Mouse (Mus musculus): ENCODE results near the gene Entpd1. TPM values are rescaled to one million over a fixed set of nuclear protein-coding genes. Genes with fewer than 3 reads are reported as not detected.

Entpd1 gene
- polyA plus RNA-seq, 1 experiment from 2014 or later = 11.6 TPM

DNA sequence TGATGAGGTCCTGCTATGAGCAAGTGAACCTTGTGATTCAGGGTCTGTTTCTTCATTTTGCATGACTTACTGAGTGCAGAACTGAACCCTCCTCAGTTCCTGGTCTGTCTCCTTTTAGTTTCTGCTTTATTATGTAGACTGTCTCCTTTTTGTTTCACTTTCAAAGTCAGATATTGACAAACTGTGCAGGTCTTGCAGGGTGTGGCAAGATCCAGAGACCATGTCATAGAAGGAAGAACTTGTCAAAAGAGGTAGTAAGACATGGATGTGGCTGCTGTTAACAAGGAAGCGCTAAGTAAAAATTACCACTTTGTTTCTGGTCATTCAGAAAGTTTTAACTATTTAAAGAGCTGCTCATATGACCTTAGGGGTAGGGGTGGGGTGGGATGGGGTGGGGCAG lies 72.0 kb downstream of the Entpd1 start:
- Histone ChIP-seq H3K9me3 (ENCODE audit: control insufficient read depth, low read length) (no peaks in the 10 kb centered on the region), H3K4me1 (ENCODE audit: control insufficient read depth in 2 of 2, insufficient read depth in 2 of 2, low read length in 2 of 2) (0 out of 4 replicates have a peak, but pooled peaks cover 0 to under 1% of the 10 kb centered on the region in 2 experiments), H3K27ac (replicated peaks in 1 of 2; ENCODE audit: control insufficient read depth in 1 of 2, insufficient read depth in 1 of 2, low read depth in 2 of 2, low read length in 2 of 2) (no peak overlapping the region), H3K4me2 (ENCODE audit: low read length) (no peak overlapping the region), H3K27me3 (ENCODE audit: control insufficient read depth, insufficient read depth, low read length) (no peaks in the 10 kb centered on the region), H3K4me3 (ENCODE audit: control insufficient read depth in 1 of 2, insufficient read depth in 1 of 2, low read depth in 1 of 2, low read length in 2 of 2) (no peak overlapping the region), H3K9ac (ENCODE audit: low read length) (no peak overlapping the region), H3K36me3 (ENCODE audit: control insufficient read depth, insufficient read depth, low read length) (no peaks in the 10 kb centered on the region)
- no peak for ATAC-seq (ENCODE audit: insufficient number of reproducible peaks, insufficient read depth, low FRiP score, low read depth)
- WGBS = 95% methylated on average over 1 of the region's 1 CpGs

- no peak overlapping the region for H3K4me2 ChIP-seq (ENCODE audit: low read length)
- no peaks in the 10 kb centered on the region for H3K4me1 ChIP-seq (ENCODE audit: control insufficient read depth in 2 of 2, insufficient read depth in 2 of 2, low read length in 2 of 2)
- no peaks in the 10 kb centered on the region for H3K27me3 ChIP-seq (ENCODE audit: control insufficient read depth, insufficient read depth, low read length)
- no peak overlapping the region for H3K4me3 ChIP-seq (ENCODE audit: control insufficient read depth in 1 of 2, insufficient read depth in 1 of 2, low read depth in 1 of 2, low read length in 2 of 2)
- WGBS = 85% methylated on average over 7 of the region's 7 CpGs
- H3K36me3 ChIP-seq (ENCODE audit: control insufficient read depth, insufficient read depth, low read length) = no peaks in the 10 kb centered on the region
- H3K9ac ChIP-seq (ENCODE audit: low read length) = no peak overlapping the region
- no peak overlapping the region for H3K27ac ChIP-seq (replicated peaks in 1 of 2; ENCODE audit: control insufficient read depth in 1 of 2, insufficient read depth in 1 of 2, low read depth in 2 of 2, low read length in 2 of 2)
- ATAC-seq (ENCODE audit: insufficient number of reproducible peaks, insufficient read depth, low FRiP score, low read depth) = no peak
- no peaks in the 10 kb centered on the region for H3K9me3 ChIP-seq (ENCODE audit: control insufficient read depth, low read length)
Observed at GRCm38 (mm10) chr19:40684566-40684965, 72.4 kb downstream of the Entpd1 start.

DNA sequence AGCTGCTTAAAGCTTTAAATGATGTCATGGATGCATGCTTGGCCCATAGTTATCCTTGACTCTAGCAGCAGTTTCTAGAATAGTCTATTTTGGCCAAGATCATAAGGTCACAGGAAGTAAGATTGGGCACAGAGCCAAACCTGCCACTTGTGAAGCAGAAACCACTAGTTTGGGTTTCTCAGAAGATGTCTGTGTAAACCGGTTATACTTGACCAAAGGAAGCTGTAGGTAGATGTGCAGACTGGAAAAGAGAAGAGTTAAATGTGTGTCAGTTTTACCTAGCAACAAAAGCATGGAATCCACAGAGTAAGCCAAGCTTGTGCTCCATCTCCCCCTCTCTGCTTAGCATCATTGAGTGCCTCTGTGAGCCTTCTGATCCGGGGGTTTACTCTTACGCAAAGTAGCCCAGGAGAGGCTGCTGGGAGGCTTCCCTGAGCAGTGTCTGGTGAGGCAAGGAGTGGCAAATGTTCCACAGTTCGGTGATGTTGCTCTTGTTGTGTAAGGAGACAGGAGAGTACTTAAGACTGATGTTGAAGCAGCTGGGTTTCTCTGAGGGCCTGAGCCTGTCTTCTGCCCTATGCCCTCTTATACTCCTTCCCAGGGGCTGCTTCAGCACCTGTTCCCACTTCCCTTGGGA lies 75.2 kb downstream of the Entpd1 start:
- Histone ChIP-seq H3K4me1 (ENCODE audit: control insufficient read depth in 2 of 2, insufficient read depth in 2 of 2, low read length in 2 of 2) (no peaks in the 10 kb centered on the region), H3K36me3 (ENCODE audit: control insufficient read depth, insufficient read depth, low read length) (no peaks in the 10 kb centered on the region), H3K27me3 (ENCODE audit: control insufficient read depth, insufficient read depth, low read length) (no peaks in the 10 kb centered on the region), H3K9me3 (ENCODE audit: control insufficient read depth, low read length) (no peaks in the 10 kb centered on the region), H3K4me3 (ENCODE audit: control insufficient read depth in 1 of 2, insufficient read depth in 1 of 2, low read depth in 1 of 2, low read length in 2 of 2) (no peak overlapping the region), H3K4me2 (ENCODE audit: low read length) (no peak overlapping the region), H3K9ac (ENCODE audit: low read length) (no peak overlapping the region), H3K27ac (replicated peaks in 1 of 2; ENCODE audit: control insufficient read depth in 1 of 2, insufficient read depth in 1 of 2, low read depth in 2 of 2, low read length in 2 of 2) (no peak overlapping the region)
- 76% methylated on average over 4 of the region's 4 CpGs for WGBS
- no peak for ATAC-seq (ENCODE audit: insufficient number of reproducible peaks, insufficient read depth, low FRiP score, low read depth)

- H3K36me3 ChIP-seq (ENCODE audit: control insufficient read depth, insufficient read depth, low read length) = no peaks in the 10 kb centered on the region
- no peaks in the 10 kb centered on the region; a peak in 1 of 4 replicates for H3K4me1 ChIP-seq (ENCODE audit: control insufficient read depth in 2 of 2, insufficient read depth in 2 of 2, low read length in 2 of 2)
- 77% methylated on average over 7 of the region's 7 CpGs for WGBS
- no peaks in the 10 kb centered on the region for H3K27me3 ChIP-seq (ENCODE audit: control insufficient read depth, insufficient read depth, low read length)
- no peak overlapping the region for H3K27ac ChIP-seq (replicated peaks in 1 of 2; ENCODE audit: control insufficient read depth in 1 of 2, insufficient read depth in 1 of 2, low read depth in 2 of 2, low read length in 2 of 2)
- H3K9ac ChIP-seq (ENCODE audit: low read length) = no peak overlapping the region
- no peak overlapping the region for H3K4me2 ChIP-seq (ENCODE audit: low read length)
- no peak for ATAC-seq (ENCODE audit: insufficient number of reproducible peaks, insufficient read depth, low FRiP score, low read depth)
- no peaks in the 10 kb centered on the region for H3K9me3 ChIP-seq (ENCODE audit: control insufficient read depth, low read length)
- no peak overlapping the region for H3K4me3 ChIP-seq (ENCODE audit: control insufficient read depth in 1 of 2, insufficient read depth in 1 of 2, low read depth in 1 of 2, low read length in 2 of 2)
Observed at GRCm38 (mm10) chr19:40693201-40693600, 81.0 kb downstream of the Entpd1 start.

DNA sequence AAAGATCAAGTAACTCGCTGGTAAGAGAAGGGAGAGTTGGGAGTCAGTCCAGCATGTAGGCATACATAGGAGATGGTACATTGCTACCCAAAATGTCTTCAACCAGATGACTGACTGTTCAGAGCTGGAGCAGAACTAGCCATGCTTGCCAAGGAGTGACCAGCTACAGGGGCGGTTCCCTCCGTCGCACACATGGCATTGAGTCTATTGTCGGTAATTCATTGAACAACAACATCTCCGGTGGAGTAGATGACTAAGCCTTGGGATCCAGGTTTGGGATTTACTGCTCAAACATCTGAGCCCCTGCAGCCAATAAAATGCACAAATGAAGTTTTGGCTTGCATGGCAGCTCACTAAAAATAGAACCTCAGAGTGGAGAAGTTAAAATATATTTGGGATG lies 84.0 kb downstream of the Entpd1 start:
- Histone ChIP-seq H3K9ac (ENCODE audit: low read length) (no peak overlapping the region), H3K4me1 (ENCODE audit: control insufficient read depth in 2 of 2, insufficient read depth in 2 of 2, low read length in 2 of 2) (no peaks in the 10 kb centered on the region; a peak in 1 of 4 replicates), H3K27me3 (ENCODE audit: control insufficient read depth, insufficient read depth, low read length) (no peaks in the 10 kb centered on the region), H3K36me3 (ENCODE audit: control insufficient read depth, insufficient read depth, low read length) (no peaks in the 10 kb centered on the region), H3K4me2 (ENCODE audit: low read length) (no peak overlapping the region), H3K4me3 (ENCODE audit: control insufficient read depth in 1 of 2, insufficient read depth in 1 of 2, low read depth in 1 of 2, low read length in 2 of 2) (no peak overlapping the region), H3K9me3 (ENCODE audit: control insufficient read depth, low read length) (no peaks in the 10 kb centered on the region), H3K27ac (replicated peaks in 1 of 2; ENCODE audit: control insufficient read depth in 1 of 2, insufficient read depth in 1 of 2, low read depth in 2 of 2, low read length in 2 of 2) (no peak overlapping the region)
- 92% methylated on average over 6 of the region's 6 CpGs for WGBS
- ATAC-seq (ENCODE audit: insufficient number of reproducible peaks, insufficient read depth, low FRiP score, low read depth) = no peak

- no peak overlapping the region for H3K9ac ChIP-seq (ENCODE audit: low read length)
- no peaks in the 10 kb centered on the region for H3K36me3 ChIP-seq (ENCODE audit: control insufficient read depth, insufficient read depth, low read length)
- 44% methylated on average over 13 of the region's 13 CpGs for WGBS
- no peak overlapping the region for H3K4me2 ChIP-seq (ENCODE audit: low read length)
- peaks cover 3 to 4% of the 10 kb centered on the region in 2 experiments; a peak in 2 of 4 replicates for H3K4me1 ChIP-seq (ENCODE audit: control insufficient read depth in 2 of 2, insufficient read depth in 2 of 2, low read length in 2 of 2)
- H3K9me3 ChIP-seq (ENCODE audit: control insufficient read depth, low read length) = no peaks in the 10 kb centered on the region
- H3K4me3 ChIP-seq (ENCODE audit: control insufficient read depth in 1 of 2, insufficient read depth in 1 of 2, low read depth in 1 of 2, low read length in 2 of 2) = no peak overlapping the region
- no peaks in the 10 kb centered on the region for H3K27me3 ChIP-seq (ENCODE audit: control insufficient read depth, insufficient read depth, low read length)
- no peak for ATAC-seq (ENCODE audit: insufficient number of reproducible peaks, insufficient read depth, low FRiP score, low read depth)
- H3K27ac ChIP-seq (replicated peaks in 1 of 2; ENCODE audit: control insufficient read depth in 1 of 2, insufficient read depth in 1 of 2, low read depth in 2 of 2, low read length in 2 of 2) = no peak overlapping the region
Observed at GRCm38 (mm10) chr19:40698103-40698853, 86.1 kb downstream of the Entpd1 start.

DNA sequence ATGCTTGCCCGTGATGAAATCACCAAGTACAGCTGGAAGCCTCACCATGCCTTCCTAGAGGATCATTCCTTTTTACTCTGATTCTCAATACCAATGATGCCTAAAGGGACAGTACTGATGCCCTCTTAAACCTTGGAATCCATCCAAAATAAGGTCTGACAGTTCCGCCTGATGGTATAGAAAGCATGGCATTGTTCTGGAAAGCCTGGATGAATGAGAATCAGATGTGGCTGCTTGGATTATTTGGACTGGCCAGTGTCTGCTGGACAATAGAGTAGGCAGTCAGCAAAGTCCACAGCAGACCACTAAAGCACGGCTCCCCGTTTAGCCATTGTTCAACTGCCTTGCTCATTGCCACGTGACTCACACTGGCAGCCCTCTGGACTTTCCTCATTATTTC lies 87.7 kb downstream of the Entpd1 start:
- Histone ChIP-seq H3K9me3 (ENCODE audit: control insufficient read depth, low read length) (no peaks in the 10 kb centered on the region), H3K36me3 (ENCODE audit: control insufficient read depth, insufficient read depth, low read length) (no peaks in the 10 kb centered on the region), H3K27ac (replicated peaks in 1 of 2; ENCODE audit: control insufficient read depth in 1 of 2, insufficient read depth in 1 of 2, low read depth in 2 of 2, low read length in 2 of 2) (no peak overlapping the region), H3K27me3 (ENCODE audit: control insufficient read depth, insufficient read depth, low read length) (no peaks in the 10 kb centered on the region), H3K9ac (ENCODE audit: low read length) (no peak overlapping the region), H3K4me2 (ENCODE audit: low read length) (no peak overlapping the region), H3K4me1 (ENCODE audit: control insufficient read depth in 2 of 2, insufficient read depth in 2 of 2, low read length in 2 of 2) (peaks cover 3 to 4% of the 10 kb centered on the region in 2 experiments; a peak in 2 of 4 replicates), H3K4me3 (ENCODE audit: control insufficient read depth in 1 of 2, insufficient read depth in 1 of 2, low read depth in 1 of 2, low read length in 2 of 2) (no peak overlapping the region)
- WGBS = 77% methylated on average over 5 of the region's 5 CpGs
- no peak for ATAC-seq (ENCODE audit: insufficient number of reproducible peaks, insufficient read depth, low FRiP score, low read depth)
